Comparison of ENCODE assay signal across 8 mouse cellular contexts in genomic region chr1:164459127-164459905, GRCm38 (mm10). TPM values are rescaled to one million over a fixed set of nuclear protein-coding genes. Genes with fewer than 3 reads are reported as not detected.
DNase-seq lines count a peak whose midpoint lies in the region; ATAC-seq and TF ChIP-seq lines count a peak whose summit lies in the region.

No protein-coding gene starts in this region.

- peak overlapping the region; percentile 83 for H3K9ac ChIP-seq in forebrain, embryonic 15.5 days (replicated peaks)
- peak overlapping the region; percentile 93; the same call in 1 of the 2 replicates for H3K9ac ChIP-seq in kidney, postnatal 0 days (ENCODE audit: low read depth, low read length)
- peak overlapping the region; percentile 92 for H3K9ac ChIP-seq in neural tube, embryonic 13.5 days

- no peaks in the 10 kb centered on the region for H3K27me3 ChIP-seq in forebrain, embryonic 15.5 days
- H3K27me3 ChIP-seq in kidney, postnatal 0 days (ENCODE audit: insufficient read depth, low read length): no peaks in the 10 kb centered on the region
- peaks cover 14% of the 10 kb centered on the region for H3K27me3 ChIP-seq in neural tube, embryonic 13.5 days

- peak overlapping the region; percentile 96; the same call in 1 of the 2 replicates for H3K27ac ChIP-seq in forebrain, embryonic 15.5 days (replicated peaks)
- peak overlapping the region; percentile 91 for H3K27ac ChIP-seq in kidney, postnatal 0 days
- peak overlapping the region; percentile 95 for H3K27ac ChIP-seq in neural tube, embryonic 13.5 days (replicated peaks)

- H3K9me3 ChIP-seq in forebrain, embryonic 15.5 days: no peaks in the 10 kb centered on the region
- no peaks in the 10 kb centered on the region for H3K9me3 ChIP-seq in kidney, postnatal 0 days (replicated peaks; ENCODE audit: low read length)
- no peaks in the 10 kb centered on the region for H3K9me3 ChIP-seq in neural tube, embryonic 13.5 days

- no peak for DNase-seq in lung, adult 2 months
- no peak for DNase-seq in lung, postnatal 14 days
- no peak for DNase-seq in kidney, postnatal 0 days (ENCODE audit: low spot score)
- DNase-seq in frontal cortex, postnatal 10 days (ENCODE audit: low spot score in 2 of 2): no peak
- no peak for DNase-seq in left cerebral cortex, postnatal 10 days (ENCODE audit: extremely low spot score in 1 of 2, low spot score in 2 of 2)
- no peak for DNase-seq in adrenal gland, postnatal 25 days

- intact Hi-C loops in left cerebral cortex, postnatal 10 days (cut with DNase I): loop anchor here (5.0 to 10.0 kb wide), 5 partner anchors 118 to 663 kb away; no protein-coding TSS in a partner anchor

- H3K4me1 ChIP-seq in lung, adult 2 months (ENCODE audit: control insufficient read depth, insufficient read depth, low read length): no peaks in the 10 kb centered on the region; the same call in 1 of the 2 replicates
- peaks cover 45% of the 10 kb centered on the region for H3K4me1 ChIP-seq in forebrain, embryonic 15.5 days
- no peaks in the 10 kb centered on the region for H3K4me1 ChIP-seq in kidney, postnatal 0 days (replicated peaks; ENCODE audit: insufficient read depth, low read length)
- H3K4me1 ChIP-seq in neural tube, embryonic 13.5 days (replicated peaks): peaks cover 65% of the 10 kb centered on the region

- no peak for ATAC-seq in forebrain, embryonic 15.5 days (replicated peaks)
- ATAC-seq in kidney, postnatal 0 days (replicated peaks; ENCODE audit: low FRiP score, low read depth): no peak
- no peak; the same call in 1 of the 2 replicates for ATAC-seq in neural tube, embryonic 13.5 days (ENCODE audit: low read depth)

- no peak for TF ChIP-seq POLR2A in lung, adult 2 months (IDR thresholded peaks at IDR 0.05; ENCODE audit: borderline replicate concordance, extremely low read depth, low read depth, low read length)

- TF ChIP-seq CTCF in lung, adult 2 months (IDR thresholded peaks at IDR 0.05; ENCODE audit: insufficient read depth, low read length): no peak
- no peak for TF ChIP-seq CTCF in kidney, postnatal 0 days (IDR thresholded peaks at IDR 0.05; ENCODE audit: low read depth)

- peak overlapping the region; percentile 61 for H3K4me3 ChIP-seq in lung, adult 2 months (replicated peaks; ENCODE audit: extremely low read depth, low read depth, low read length)
- peak overlapping the region; percentile 78 for H3K4me3 ChIP-seq in forebrain, embryonic 15.5 days
- H3K4me3 ChIP-seq in kidney, postnatal 0 days (replicated peaks; ENCODE audit: low read depth, low read length): peak overlapping the region; percentile 73
- H3K4me3 ChIP-seq in neural tube, embryonic 13.5 days: peak overlapping the region; percentile 79

- 39% methylated on average over 12 of the region's 12 CpGs for WGBS in lung, adult 2 months
- WGBS in forebrain, embryonic 15.5 days: 59% methylated on average over 12 of the region's 12 CpGs
- 51% methylated on average over 12 of the region's 12 CpGs for WGBS in kidney, postnatal 0 days
- WGBS in neural tube, embryonic 13.5 days: 59% methylated on average over 12 of the region's 12 CpGs

- no peaks in the 10 kb centered on the region for H3K36me3 ChIP-seq in forebrain, embryonic 15.5 days
- no peaks in the 10 kb centered on the region for H3K36me3 ChIP-seq in kidney, postnatal 0 days (ENCODE audit: insufficient read depth, low read length)
- no peaks in the 10 kb centered on the region for H3K36me3 ChIP-seq in neural tube, embryonic 13.5 days

- H3K4me2 ChIP-seq in forebrain, embryonic 15.5 days (replicated peaks): peak overlapping the region; percentile 87
- peak overlapping the region; percentile 69 for H3K4me2 ChIP-seq in kidney, postnatal 0 days (ENCODE audit: low read length)
- H3K4me2 ChIP-seq in neural tube, embryonic 13.5 days: peak overlapping the region; percentile 72

RNA-seq across cellular contexts. Expression of gene Atp1b1, which starts 1.2 kb away (rescaled TPM):
- 121 and 173 TPM in 2 replicates for polyA plus RNA-seq in lung, adult 2 months (2012; rRNA removed)
- polyA plus RNA-seq in forebrain, embryonic 15.5 days (2015; fragmentation: Nextera tagmentation; extraction: Ambion mirVana): 80.3 and 102 TPM in 2 replicates
- polyA plus RNA-seq in kidney, postnatal 0 days (2015; fragmentation: Nextera tagmentation; extraction: Ambion mirVana): 720 and 731 TPM in 2 replicates
- polyA plus RNA-seq in neural tube, embryonic 13.5 days (2015; fragmentation: Nextera tagmentation; extraction: Ambion mirVana): 164 and 166 TPM in 2 replicates
- total RNA-seq in left cerebral cortex, postnatal 10 days (2021): 1,000 to 10,000 TPM; 1,479 to 1,505 TPM
- total RNA-seq in adrenal gland, postnatal 25 days (2021): 64.2 and 66.9 TPM in 2 replicates
